Mouse (Mus musculus): ENCODE results near the gene Pak7.
"Not testable (repeated sequence)": the region's sequence is repeated elsewhere in the genome, so short reads cannot be mapped to it uniquely, and the experiment has no call there.

The Pak7 gene

DNA sequence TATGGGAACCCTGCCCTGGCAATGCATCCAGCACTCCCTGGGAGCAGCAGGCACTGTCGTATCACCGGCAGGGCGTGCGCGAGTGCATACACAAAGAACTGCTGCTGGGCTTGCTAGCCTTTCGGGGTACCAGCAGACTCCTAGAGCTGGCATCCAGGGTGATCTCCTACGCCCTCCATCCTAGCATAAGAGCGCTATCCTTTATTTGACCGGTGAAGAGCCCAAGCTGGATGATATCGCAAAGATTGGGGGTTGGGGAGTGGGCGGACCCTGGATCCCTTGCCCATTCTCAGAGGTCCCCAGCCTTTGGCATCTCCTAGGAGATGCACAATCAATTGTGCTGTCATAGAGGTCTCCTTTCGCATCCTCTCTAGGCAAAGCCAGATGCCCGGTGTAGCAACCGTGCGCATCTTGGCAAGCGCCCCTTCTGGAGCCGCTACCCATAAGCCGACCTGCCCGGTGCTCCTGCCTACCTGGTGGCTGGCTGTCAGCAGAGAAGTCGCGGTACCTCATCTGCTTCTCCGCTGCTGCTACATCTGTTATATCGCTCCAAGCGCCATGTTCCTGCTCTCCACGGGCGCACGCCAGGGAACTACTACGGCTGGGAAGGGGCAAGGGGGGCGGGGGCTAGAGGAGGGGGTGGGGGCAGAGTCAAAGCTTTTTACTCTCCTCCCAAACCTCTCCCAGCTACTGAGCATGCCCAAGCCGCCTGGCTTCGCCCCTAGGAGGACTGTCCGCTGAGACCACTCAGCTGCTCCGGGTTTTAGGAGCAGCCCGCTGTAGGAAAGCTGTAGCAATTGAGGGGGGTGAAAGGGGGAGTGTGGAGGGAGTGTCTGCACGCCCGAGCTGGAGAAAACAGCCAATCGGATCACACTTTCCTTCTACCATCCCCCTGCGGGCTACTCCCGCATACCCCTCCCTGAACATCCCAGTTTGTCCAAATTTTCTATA, at the start of gene Pak7:
Gene Pak7 (minus strand): TSS at position 787 of the 951 bp plus-strand sequence.
- DNase-seq: no peak

DNA sequence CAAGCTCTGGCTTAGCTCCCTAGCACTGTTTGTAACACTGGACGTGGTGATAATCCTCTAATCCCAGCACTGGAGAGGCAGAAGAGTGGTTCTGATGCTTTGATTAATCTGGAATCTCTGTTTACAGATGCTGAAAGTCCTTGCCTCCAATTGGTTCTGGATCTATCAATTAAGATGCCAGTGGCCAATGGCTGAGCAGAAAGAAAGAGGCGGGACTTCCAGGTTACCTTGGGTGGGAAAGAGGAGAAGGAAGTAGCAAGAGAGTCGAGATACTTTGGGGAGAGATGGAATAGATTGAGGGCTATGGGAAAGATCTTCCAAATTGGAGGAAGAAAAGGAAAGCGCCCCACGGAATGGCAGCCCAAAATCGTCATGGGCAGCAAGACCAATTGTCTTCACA, 37.8 kb upstream of the Pak7 start:
- no peak for DNase-seq

GRCm38 (mm10) chr2:136419543-136419942, 31.8 kb upstream of the Pak7 start:
- no peak for DNase-seq

DNA sequence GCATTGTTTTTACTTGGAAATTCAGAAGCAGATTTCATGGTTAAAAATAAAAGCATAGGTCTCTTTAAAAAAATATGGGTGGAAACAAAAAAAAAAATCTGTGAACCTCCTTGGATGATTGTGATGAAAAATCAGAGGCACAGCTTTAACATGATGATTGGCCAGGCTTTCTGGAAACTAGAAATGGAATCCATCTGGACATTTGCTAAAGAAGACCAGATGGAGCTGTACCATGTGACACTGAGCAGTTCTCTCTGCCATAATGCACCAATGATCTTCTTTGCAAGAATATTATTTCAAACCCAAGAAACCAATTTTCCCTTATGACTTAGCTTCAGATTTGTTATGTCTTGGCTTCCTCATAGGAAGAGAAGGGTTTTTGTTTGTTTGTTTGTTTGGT, 28.6 kb upstream of the Pak7 start:
- no peak for DNase-seq

GRCm38 (mm10) chr2:136402587-136402986, 14.8 kb upstream of the Pak7 start:
- no peak for DNase-seq

DNA sequence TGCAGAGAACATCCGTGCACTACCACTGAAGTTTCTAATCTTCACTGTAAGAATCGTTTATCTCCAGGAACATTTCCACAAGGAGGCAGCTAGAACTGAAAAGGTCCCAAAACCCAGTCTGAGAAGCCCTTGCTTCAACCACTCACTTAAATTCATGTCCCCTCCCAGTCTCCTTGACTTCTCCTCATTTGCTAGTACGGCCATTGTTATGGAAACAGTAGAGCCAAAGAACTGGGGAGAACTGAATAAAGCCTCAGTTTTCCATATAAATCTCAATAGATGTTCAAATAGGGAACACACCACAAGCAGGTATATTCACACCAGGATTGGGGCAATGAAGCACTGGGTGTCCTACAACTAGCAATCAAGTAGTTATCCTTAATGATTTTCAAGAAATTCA, 12.4 kb downstream of the Pak7 start:
- DNase-seq: no peak

- DNase-seq: no peak
These were observed 15.4 kb downstream of the Pak7 start for GRCm38 (mm10) chr2:136372361-136372760.

DNA sequence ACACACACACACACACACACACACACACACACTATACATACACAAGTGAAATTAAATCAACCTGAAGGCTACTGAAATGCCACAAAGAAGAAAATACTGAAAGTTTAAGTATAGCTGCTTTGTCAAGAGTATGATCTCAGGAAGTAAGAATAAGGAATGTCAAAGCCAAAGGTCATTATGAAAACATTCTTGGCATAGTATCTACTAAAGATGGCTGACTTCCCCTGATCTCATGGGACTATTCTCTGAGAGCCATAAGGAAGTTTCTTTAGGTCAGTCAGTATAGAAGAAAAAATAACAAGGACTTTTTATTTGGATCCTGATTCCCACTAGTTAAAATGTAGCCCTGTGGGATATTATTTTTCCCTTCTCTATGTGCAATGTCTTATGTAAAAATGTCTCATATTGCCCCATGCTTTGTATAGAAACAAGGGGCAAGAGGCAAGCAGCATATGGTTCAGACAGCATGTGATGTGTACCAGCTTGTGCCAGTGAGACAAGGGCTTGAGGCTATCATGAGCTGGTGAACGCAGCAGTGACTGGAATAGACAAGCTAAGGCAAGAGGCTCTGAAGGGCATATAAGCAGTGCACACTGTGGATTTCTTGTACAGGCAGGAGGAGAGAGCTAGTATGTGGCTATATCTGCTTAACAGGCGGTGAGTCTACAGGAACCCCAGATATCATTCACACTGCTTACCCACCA, 36.2 kb downstream of the Pak7 start:
- no peak for DNase-seq

- no peak for DNase-seq
These were observed 37.3 kb downstream of the Pak7 start for GRCm38 (mm10) chr2:136350459-136350858.

GRCm38 (mm10) chr2:136349671-136350275, 38.0 kb downstream of the Pak7 start:
- DNase-seq: no peak

GRCm38 (mm10) chr2:136344240-136344780, 43.5 kb downstream of the Pak7 start:
- DNase-seq: not testable (repeated sequence)

GRCm38 (mm10) chr2:136329974-136330373, 57.8 kb downstream of the Pak7 start:
- DNase-seq: no peak

- no peak for DNase-seq
These were observed 62.1 kb downstream of the Pak7 start for GRCm38 (mm10) chr2:136325646-136326045.

DNA sequence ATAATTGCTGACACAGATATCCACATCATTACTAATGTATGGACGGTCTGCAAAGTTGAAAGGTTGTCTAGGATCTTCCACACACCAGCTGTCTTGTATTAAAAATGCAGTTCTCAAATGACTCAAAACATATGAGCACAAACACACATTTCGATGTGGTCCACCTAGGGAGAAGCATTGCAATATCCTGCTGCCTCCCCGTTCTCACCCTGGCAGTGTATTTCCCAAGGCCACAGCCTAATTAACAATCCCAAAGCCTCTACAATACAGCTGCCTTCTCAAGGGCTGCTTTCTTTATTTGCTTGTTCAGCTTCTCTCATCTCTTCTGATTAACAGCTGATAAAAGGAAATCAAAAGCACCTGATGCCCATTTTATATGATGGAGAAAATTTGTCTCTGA, 78.5 kb downstream of the Pak7 start:
- DNase-seq: no peak

DNA sequence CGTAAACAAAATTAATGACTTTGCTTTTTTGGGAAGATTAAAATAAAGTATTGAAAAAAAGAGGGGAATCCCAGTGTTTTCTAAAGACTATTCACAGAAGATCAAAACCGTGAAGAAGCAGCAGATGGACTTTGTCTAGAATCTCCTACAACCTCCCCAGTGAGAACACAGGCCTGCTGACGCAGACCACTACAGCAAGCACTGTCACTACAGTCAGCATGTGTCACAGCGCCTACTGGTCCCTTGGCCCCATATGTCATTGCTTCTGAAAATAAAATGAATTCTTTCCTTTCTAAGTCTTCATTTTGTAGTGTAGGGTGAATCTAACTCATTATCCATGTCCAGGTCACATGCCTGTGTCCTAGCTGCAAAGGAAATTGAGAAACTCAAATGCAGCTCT, 79.0 kb downstream of the Pak7 start:
- no peak for DNase-seq

- no peak for DNase-seq
These were observed 85.6 kb downstream of the Pak7 start for GRCm38 (mm10) chr2:136302201-136302600.

DNA sequence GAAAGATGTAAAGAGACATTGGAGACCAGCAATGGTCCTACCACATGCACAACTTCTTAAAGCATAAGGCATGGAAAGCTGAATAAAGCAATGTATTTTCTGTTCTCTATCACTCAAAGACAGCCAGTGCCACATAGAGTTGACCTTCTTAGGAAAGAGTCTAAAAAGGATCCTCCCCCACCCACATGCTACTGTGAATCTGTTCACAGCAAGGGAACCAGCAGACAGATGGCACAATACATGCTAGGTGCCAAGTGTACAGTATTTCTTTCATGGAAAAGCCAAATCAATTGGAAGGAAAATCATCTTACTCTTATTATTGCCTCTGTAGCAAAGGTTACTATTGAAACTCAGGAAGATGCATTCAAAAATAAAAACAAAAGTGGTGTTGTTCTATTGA, 86.4 kb downstream of the Pak7 start:
- no peak for DNase-seq

GRCm38 (mm10) chr2:136297371-136297770, 90.4 kb downstream of the Pak7 start:
- no peak for DNase-seq

GRCm38 (mm10) chr2:136282043-136282442, 105.7 kb downstream of the Pak7 start:
- DNase-seq: no peak

DNA sequence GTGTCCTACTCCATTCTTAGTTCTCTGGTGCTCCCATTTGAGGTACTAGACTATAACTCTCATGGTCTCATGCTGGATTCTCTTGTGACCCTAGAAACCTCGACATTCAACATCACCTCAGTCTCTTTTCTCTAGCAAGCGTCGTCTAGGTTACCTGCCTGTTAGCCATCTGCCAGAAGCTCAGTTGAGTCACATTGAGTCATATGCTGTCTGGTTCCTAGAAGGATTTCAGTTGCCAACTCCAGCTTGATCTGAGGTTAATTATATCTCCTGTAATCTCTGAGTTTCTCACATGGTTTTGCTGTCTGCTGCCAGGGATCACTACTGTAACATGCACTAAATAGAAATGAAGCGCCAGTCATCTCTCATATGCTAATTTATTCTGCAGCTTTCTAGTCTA, 145.8 kb downstream of the Pak7 start:
- DNase-seq: not testable (repeated sequence)

- DNase-seq: no peak
These were observed 156.5 kb downstream of the Pak7 start for GRCm38 (mm10) chr2:136231228-136231627.

GRCm38 (mm10) chr2:136204034-136204433, 183.7 kb downstream of the Pak7 start:
- no peak for DNase-seq

DNA sequence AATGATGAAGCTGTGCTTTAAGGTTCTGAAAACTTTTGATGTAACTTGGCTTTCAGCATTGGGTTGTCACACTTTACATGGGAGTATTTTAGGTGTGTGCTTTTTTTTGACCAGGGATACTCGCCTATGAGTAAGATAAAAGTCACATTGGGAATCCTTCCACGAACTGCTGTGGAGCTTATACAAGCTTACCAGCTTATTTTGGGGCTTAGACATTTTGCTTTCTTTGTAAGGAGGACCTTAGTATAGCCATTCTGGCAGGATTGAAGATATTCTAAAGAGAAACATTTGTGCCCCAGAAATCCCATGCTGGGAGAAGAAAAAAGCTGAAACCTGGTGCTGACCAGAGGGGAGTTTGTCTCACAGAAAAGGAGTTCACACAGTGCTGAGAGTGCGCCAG, 212.7 kb downstream of the Pak7 start:
- no peak for DNase-seq
